Mouse (Mus musculus) skeletal muscle tissue, adult 2 months (tissue): ENCODE measurements at regions not wholly inside any gene's neighbourhood (a gene's known extent, or its start where the extent isn't known, plus 50 kb on each side); places are given as distances from the start of the nearest gene placed in this dataset.
A peak's percentile ranks its signal among the peaks of the same experiment; 100 is the strongest.
"Not testable (repeated sequence)": the region's sequence is repeated elsewhere in the genome, so short reads cannot be mapped to it uniquely, and the experiment has no call there.

Experiments used
- DNase-seq: peaks from one replicate; pipeline ENCODE4 v3.0.0-alpha.2; 2012; ENCODE audit warnings: low read depth, low spot score

DNA sequence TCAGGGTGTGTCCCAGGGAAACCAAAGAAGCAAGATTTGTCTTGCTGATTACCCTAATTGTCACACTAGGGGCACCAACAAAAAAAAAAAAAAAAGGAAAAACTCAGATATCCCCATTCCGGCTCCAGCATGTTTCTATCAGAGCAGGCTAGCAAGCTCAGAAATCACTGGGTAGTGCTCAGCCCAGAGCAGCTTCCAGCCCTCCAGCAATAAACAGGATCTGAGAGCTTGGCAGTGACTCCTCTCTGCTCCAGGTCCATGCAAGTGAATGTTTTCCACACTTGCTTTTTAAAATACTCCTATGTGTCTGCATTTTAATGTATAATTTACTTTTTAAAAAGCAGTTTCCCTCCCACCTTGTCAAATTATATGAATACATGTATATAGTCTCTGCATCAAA is 290.8 kb downstream of the Car8 start:
- DNase-seq, result no peak

DNA sequence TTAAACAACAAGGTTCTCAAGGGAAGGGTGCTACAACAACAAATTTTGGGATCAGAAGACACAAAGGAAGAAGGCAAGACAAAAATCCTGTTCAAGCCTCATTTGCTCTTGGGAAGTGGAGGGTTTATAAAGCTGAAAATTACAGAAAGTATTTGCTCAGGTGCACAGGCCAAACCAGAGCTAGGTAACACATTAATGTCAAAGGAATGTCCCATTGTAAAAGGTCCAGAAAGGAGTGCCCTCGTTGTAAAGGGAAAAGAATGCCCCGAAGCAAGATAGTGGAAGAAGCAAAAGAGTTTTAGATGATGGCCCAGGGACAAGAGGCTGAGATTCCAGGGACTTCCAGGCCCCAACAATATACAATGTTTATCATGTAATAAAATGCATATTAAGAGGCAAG is 317.3 kb downstream of the Car8 start:
- DNase-seq, result no peak

DNA sequence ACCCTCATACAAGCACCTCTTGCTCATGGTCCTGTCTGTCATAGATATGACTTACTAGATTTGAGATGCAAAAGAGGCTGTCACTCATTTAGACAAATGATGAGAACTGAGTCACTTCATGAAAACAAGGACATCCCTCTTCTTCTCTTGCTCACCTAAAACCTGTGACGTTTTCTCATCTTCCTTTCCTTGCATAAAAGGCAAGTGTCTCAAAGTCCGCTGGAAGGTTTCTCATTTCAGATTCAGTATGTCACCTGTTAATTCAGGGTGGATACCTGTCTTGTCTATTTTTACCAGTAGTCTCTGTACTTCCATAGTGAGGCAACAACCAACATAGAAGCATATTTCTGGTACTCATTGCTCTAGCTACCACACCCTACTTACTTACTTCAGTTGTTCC is 325.6 kb downstream of the Car8 start:
- DNase-seq, result no peak

GRCm38 (mm10) chr4:7912675-7913074 is 326.2 kb downstream of the Car8 start:
- no peak for DNase-seq

- no peak for DNase-seq
These were observed 335.7 kb downstream of the Car8 start for GRCm38 (mm10) chr4:7903130-7903529.

DNA sequence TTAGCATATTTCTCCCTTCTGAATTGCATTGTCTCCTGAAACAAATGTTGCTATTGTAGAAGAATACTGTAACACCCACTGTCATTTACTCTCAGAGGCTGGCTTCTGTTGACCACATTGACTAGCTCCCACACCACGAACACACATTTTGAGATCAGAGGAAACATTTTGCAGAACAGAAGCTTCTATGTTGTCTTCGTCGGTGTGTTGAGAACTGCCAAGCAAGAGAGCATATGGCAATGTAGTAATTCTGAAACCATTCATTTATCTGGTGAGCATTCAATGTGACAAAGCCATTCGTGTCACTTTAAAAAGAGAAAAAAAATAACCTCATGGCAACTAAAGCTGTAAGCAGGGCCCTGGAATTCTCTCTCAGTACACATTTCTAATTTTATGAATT is 343.9 kb downstream of the Car8 start:
- no peak for DNase-seq

- DNase-seq, result no peak
These were observed 347.7 kb downstream of the Car8 start for GRCm38 (mm10) chr4:7891128-7891527.

- DNase-seq, result no peak
These were observed 384.3 kb downstream of the Car8 start for GRCm38 (mm10) chr4:7854518-7854917.

DNA sequence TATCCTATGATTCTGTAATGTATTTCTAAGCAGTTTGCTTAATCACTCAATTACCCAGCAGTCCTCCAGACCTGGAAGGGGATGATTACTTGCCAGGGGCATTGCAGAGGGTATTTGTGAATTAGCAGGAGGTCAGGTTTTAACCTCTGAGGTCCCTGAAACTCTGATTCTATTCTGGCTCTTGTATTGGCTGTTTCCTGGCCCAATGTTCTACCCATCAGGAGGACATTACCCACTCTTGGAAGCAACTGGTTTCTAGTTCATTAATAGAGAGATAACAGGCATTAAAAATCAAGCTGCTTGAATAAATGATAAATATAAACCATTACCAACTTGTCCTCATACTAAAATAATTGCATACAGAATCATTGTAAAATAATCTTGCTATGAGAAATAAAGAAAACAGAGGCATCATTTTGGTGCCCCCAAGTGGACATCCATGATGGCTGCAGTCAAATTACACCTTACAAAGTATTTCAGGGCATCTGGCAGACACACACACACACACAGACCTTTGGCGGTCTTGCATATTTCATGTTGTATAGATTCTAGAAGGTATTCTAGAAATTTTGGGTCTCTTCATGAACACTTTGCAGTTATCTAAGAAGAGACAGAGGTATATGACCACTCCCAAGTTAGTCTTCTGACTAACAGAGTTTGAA is 385.6 kb downstream of the Car8 start:
- DNase-seq, result peak; percentile 0

GRCm38 (mm10) chr4:7852006-7852615 is 386.7 kb downstream of the Car8 start:
- no peak for DNase-seq

GRCm38 (mm10) chr4:7847411-7847810 is 391.4 kb downstream of the Car8 start:
- no peak for DNase-seq

- peak; percentile 16 for DNase-seq
These were observed 409.7 kb downstream of the Car8 start for GRCm38 (mm10) chr4:7829126-7829525.

- DNase-seq, result no peak
These were observed 419.0 kb downstream of the Car8 start for GRCm38 (mm10) chr4:7819847-7820246.

- not testable (repeated sequence) for DNase-seq
These were observed 461.1 kb downstream of the Car8 start for GRCm38 (mm10) chr4:7777761-7778160.

- no peak for DNase-seq
These were observed 483.4 kb downstream of the Car8 start for GRCm38 (mm10) chr4:7755473-7755872.

- DNase-seq, result no peak
These were observed 484.9 kb downstream of the Car8 start for GRCm38 (mm10) chr4:7753931-7754330.

GRCm38 (mm10) chr4:7751208-7751607 is 487.6 kb downstream of the Car8 start:
- no peak for DNase-seq

GRCm38 (mm10) chr4:7722893-7723292 is 515.9 kb downstream of the Car8 start:
- DNase-seq, result no peak

GRCm38 (mm10) chr4:7688516-7688915 is 550.3 kb downstream of the Car8 start:
- no peak for DNase-seq

GRCm38 (mm10) chr4:7687231-7687630 is 551.6 kb downstream of the Car8 start:
- DNase-seq, result no peak

- DNase-seq, result no peak
These were observed 568.1 kb downstream of the Car8 start for GRCm38 (mm10) chr4:7670795-7671105.

DNA sequence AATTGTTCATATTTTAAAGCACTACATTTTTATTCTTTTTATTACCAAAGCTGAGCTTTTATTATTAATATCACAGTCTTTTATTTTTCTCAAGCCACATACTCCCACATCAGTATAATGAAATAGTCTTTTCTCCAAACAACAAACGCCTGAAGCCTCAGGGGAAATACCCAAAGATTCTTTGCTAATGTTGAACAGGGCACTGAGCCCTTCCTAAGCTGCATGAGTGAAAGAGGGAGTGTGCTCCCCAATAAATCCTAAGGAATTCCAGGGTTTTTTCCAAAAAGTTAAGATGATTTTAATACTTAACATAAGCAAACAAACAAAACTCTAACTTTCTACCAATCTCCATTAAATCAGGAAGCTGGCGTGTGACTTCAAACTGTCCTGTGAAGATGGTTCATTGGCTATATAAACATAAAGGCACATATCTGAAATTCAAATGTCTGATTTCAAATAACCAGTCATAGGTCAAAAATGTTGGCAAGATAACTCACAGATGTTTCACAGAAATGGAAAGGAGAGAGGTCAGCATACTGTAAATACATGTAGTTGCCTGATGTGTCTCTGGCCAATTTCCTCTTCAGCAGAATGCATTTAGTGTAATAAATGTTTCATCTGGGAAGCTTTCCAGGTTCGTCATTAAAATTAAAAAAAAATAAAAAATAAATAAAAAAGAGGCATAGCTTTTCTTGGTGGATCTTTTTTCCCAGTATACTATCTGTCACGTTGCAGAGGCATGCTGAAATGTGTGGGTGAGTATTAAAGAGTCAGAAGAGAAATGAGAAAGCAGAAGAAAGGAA is 568.6 kb downstream of the Car8 start:
- no peak for DNase-seq
